Mouse (Mus musculus) lung, adult 18-20 months (tissue): ENCODE data around the gene Dlg5.

Experiments used
- DNase-seq, 2 experiments: peaks; one replicate each; pipeline ENCODE4 v3.0.0; 2022; ENCODE audit warnings: mixed read lengths in 2 of 2

Gene Dlg5

DNA sequence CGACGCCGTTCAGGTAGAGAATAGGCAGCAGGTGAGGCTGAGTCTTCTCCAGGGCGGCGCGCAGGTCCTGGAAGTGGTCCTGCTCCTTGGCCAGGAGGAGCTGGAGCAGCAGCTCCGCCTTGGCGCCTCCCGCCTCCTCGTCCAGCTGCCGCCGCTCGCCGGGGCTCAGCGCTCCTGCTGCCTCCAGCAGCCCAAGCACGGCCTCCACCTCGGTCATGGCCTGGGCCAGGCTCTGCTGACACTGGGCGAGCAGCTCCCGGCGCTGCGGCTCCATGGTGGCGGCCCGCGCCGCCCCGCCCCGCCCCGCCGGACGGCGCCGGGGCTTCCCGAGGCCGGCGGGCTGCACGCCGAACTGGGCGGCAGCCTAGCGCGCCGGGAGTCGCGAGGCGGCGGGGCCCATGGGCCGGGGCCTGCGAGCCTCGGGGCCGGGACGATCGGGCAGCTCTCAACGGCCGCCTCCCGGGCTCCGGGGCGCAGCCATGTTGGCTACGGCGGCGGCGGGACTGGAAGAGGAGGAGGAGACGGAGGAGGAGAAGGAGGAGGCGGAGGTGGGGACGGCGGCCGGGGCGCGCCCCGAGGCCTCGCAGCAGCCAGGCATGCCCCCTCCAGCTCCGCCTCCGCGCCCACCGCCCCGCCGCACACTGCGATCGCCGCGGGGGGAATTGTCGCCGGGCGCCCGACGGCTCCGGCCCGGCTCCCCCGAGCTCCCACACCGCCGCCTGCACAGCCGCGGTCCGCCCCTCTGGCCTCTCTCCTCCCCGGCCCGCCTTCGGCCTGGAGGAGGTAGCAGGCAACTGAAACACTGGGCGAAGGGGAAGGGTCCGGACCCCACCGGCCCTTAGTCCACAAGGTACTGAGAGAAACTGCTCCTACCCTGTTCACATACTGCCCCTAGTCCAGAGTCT, at the start of gene Dlg5:
Dlg5 (minus strand) TSS at position 744 of the 905 bp plus-strand sequence.
- DNase-seq: peak; percentile 58

DNA sequence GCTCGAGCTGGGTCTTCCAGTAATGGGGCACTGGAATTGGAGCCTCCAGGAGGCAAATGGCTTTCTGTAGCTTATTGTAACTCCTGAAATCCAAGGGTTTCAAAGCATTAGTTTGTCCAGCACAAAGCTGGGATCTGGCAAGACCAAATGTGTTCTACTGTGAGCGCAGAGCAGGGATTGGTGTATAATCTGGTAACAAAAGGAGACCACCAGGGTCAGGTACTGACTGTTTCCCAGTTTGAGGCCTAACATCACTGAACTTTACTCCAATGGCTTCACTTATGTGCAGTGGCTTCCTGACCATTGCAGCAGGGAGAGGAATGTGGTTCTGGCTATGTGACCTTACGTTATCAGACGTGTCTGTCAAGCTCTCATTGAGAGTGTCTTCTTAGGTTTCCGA, 47.9 kb upstream of the Dlg5 start:
- no peak for DNase-seq

DNA sequence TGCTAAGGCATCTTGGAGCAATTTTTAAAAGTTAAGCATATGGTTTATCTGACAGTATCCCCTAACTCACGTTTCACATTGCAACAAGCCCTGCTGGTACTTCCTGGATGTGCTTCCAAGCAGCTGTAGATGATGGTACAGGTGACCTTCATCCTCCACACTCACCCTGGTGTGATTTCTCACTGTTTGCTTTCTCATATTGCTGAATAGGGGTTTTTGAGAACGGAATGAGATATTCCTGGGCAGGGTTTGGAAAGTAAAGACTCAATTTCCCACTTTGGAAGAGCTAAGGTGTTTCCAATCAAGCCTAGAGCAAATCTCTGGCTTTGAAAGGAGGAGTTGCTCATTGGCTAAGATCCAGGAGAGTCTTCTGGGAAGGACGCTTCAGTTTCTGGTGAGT, 47.2 kb upstream of the Dlg5 start, which contains the start of gene E330034G19Rik:
E330034G19Rik (plus strand) TSS at position 301 of the 400 bp plus-strand sequence.
- DNase-seq: no peak

DNA sequence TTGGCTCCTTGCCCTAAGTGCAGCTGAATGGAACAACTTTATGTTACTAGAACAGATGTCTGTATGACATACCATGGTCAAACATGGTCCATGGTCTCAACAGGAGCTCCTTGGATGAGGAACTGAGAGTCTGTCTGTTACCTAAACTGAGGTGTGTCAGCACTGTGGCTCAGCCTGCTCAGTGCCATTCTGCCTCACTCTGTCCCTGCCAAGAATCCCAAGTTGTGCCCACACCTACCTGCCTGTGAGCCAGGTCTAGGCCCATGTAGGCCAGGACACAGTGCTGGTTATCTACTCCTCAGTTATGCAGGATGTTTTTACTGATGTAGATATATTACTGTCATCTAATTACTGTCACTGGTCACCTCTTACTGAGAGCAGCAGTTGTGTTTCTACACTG, 45.0 kb upstream of the Dlg5 start:
- no peak for DNase-seq

DNA sequence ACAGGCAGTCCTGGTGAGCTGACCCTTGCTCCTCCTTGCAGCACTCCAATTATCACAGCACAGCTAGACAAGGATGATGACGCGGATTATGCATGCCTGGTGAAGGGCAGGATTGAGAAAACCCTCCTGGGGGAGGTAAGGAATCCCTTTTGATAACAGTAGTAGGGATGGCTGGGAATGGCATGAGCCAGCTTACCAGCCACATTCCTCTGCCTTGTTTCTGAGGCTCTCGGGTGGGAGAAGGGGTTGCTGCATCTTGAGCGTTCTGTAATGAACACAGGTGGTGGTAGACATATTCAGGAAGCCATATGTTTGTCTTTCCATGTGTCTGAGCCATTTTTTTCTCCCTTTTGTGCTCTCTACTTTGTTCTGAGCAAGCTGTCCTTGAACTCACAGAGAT, 40.4 kb upstream of the Dlg5 start:
- DNase-seq: no peak

DNA sequence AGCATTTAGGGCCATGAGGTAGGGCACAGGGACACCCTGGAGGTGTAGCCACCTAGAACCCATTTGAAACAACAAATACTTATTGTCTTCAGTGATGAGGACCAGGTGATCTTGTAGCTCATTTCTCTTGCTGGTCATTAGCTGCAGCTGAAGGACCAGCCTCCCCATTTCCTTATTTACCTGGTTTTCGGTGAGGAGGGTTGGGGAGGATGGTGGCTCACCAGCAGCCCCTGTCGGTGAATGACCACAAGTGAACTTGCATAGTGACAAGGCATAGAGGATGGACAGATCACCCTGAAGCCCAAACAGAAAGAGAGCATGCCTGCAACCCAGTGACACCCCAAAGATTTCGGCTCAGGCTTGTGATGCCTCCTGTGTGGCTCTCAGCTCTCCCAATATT, 36.6 kb upstream of the Dlg5 start:
- DNase-seq: no peak

DNA sequence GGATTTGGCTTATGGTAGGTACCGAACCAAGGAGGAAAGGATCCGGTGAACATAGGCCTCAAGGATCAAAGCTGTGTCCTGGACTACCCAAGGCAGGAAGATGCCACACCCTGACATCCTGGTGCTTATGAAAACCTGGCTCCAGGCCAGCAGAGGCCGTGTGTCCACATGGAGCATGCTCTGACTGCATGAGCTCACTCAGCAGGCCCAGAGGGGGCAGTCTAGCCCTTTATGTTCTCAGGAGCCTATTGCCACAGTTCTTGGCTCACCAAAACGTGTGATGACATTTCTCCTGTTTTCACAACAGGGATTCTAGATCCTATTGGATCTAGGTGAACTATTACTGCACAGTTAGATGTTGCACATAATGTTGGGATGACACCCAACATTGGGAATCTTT, 35.6 kb upstream of the Dlg5 start:
- DNase-seq: no peak

DNA sequence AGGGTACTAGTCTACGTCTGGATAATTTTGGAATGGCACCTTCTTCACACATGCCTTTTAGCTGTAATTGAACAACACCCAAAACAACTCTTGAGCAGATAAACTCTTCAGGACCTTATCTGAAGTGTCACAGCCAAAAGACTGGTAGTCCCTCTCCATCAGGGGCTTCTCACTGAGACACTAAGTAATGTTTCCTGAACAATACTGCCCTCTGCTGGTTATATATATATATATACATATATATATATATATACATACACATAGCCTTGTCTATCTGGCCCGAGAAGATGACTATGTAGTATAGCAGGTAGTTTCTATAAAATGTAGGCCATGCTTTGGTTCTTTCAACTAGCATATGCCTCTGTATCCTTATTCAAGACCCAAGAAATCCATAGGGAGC, 29.8 kb upstream of the Dlg5 start:
- no peak for DNase-seq

DNA sequence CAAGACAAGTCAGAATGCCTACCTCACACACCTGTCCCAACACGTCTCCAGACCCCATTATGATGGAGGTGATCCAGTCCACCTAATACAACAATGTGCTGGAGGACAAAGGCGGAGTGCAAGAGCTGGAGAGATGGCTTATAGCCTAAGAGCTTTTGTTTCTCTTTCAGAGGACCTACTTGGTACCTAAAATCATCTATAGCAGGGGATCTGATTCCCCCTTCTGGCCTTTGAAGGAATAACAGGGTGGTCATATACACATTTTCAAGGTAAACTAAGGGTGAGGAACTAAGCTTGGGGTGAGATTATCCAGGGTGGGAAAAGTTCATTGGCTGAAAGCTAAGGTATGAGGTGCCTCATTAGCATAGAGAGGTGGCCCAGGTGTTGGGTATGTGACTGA, 27.9 kb upstream of the Dlg5 start:
- DNase-seq: peak in 1 of 2 experiments; percentile 16

DNA sequence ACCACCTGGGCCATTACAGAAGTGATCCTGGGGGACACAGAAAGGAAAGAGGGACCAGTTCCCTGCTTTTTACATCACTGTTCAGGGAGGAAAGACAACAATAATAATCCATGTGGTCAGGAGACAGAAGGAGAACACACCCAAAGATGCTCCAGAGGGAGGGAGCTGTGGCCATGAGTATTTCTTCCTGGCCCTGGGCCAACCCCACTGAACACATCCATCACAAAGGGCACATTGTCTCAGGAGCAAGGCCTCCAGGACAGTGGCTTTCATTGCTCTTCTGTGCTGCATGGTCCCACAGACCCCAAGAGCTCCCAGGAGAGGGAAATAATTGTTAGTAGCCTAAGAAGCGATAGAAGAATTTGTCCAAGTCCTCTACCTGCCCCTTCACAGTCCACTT, 23.9 kb upstream of the Dlg5 start:
- no peak for DNase-seq

DNA sequence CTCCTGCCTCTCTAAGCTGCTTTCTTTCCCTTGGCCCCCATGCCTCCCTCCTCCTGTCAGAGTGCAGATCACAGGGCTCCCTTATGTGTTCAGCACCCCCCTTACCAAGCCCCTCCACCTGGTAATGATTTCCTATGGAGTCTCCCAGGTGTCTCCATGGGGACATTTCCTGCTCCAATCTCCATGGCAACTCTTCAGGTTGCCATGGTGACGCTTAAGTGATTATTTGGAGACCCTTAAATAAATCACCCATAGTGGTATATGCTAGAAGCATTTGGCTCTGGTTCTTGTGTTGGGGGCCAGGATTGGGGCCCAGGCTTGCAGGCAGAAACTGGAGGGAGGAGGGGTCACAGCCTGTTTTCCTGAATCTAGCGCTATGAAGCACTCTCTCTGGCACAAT, 17.2 kb upstream of the Dlg5 start:
- DNase-seq: no peak

DNA sequence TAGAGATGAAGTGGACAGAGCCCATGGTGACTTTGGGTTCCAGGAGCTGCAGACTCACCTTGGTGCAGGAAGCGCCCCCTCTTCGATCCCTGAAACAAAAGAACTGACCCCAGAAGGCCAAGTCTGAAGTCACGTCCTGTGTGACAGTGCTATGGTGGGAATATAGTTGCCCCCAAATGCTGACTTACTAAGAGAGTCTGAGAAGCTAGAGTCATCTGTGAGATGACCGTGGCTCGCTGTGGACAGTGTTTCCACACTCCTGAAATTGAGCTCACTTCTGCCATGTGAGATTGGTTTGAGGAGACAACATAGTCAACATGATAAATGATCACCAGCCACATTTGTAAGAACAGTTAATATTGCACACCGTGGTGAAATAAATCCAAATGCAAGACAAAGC, 16.7 kb upstream of the Dlg5 start:
- DNase-seq: no peak

DNA sequence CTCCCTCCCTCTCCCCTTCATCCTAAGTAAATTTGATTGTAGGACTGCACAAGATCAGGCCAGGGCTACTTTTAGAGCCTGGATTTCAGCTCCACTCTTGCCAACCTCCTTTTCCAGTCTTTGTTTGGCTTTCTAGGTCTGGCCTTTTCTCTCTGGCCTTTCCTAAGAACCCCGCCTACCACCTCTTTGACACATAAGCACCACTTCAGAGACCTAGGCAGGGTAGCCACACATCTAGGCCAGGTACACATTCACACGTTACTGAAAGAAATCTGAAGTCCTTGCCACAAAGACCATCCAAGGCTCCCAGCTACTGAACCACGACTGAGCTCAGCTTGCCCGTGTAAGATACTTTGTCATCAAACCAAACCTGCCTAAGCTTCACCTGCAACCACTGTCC, 14.7 kb upstream of the Dlg5 start:
- DNase-seq: peak; percentile 53 to 65

DNA sequence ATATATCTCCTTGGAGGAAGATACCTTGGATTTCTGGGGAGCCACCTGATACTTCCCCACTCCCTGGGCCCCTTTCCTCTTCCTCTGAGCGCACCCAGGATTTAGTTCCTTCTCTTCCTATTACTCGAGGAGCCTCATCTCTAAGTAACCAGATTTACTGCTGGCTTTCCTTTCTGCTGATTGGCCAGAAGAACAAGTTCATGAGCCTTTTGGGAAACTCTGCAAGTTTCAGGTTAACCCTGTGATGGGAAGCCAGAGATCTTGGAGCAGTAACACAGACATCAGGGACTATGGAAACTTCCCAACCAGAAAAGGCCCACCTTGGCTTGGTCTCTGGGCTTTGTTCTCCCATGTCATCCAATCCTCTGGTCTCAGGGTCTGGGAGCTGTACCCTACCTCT, 10.2 kb upstream of the Dlg5 start:
- DNase-seq: no peak

DNA sequence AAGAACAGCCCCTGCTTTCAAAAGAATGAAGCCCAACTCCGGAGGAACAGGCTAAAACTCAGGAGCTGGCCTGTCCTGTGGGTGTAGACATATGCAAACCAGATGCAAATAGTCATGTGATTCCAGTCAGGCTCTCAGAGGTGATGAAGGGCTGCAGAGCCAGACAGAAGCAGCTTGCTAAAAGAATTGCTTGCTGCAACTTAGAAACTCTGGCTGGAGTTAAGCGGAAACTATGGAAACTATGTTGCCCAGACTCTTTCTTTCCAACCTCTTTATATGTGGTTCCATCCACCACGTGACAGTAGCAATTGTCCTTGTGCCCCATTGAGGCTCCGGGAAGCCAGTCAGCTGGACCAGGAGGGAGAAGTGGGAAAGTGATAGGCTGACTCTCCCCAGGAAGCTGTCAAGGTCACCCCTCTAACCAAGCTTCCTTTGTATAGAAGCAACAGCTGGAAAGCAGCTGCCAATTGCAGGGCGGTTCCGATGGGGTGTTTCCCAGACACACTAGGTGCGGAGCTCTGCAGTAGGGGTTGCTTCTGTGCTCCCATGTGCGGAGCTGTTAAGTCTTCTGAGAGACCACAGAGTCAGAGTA, 8.0 kb upstream of the Dlg5 start:
- DNase-seq: peak in 1 of 2 experiments; percentile 27

DNA sequence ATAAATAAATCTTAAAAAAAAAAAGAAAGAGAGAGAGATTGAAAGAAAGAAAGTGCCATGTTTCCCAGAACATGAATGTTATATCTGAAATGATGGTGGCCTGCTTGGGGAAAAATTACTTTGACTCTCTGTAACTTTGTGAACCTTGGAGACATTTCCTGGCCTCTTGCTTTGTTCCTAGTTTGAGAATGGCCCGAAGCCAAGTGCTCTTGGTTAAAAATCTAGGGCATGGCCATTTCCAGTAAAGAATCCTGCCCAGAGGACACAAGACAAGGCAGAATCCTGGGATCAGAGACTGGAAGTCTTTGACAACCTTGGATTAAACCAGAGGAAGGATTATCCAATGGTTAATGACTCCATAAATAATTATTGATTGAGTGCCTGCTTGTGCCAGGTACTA, 5.6 kb upstream of the Dlg5 start:
- no peak for DNase-seq

DNA sequence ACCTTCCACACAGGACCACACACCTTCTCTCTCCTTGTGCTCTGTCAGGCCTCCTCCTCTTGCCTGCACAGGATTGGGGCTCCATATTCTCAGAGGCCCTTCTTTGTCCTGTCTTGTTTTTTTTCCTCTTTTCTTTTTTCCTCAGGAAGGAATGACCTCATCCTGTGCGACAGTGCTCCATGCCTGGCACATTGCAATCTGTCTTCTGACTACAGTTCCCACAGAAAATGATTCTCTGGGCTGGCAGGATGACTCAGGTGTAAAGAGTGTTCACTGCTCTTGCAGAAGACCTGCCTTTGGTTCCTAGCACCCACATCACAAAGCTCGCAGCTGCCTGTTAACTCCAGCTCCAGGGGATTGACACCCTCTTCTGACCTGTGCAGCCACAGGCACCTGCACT, 4.2 kb upstream of the Dlg5 start:
- DNase-seq: no peak

DNA sequence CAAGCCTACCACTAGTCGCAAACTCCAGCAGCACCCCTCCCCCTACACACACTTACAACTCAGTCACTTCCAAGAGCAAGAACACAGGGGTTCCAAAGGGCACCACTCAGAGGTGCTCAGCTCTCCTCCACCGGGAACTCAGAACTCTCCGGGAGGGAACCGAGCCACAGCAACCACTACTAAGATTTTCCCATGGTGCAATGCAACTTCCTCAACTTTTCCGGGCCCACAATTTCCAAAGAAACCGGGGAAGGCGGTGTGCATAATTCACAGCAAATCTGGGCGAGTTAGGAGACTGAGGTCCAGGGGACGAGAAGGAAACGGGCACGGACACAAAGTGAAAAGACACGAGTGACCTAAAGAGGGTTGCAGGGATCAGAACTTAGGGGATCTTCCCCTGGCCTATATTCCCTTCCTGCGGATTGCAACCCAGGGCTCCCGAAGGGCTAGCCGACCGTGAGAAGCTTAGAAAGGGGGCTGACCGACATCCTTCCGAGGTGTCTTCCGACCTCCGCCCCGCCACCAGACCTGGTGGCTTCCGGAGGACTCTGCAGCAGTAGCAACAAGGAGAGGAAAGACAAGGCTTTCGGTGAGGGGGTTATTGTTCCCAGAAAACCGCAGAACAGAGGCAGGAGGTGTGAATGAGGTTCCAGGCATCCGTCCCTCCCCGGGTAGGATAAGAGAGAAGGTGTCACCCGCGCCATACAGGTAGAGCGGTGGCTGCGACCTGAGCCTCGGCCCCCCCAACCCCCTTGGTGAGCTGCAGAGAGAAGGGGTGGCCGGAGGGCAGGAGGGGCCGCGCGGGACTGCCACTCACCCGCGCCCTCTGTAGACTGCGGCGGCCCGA, 1.2 kb downstream of the Dlg5 start:
- peak; percentile 60 to 74 for DNase-seq

DNA sequence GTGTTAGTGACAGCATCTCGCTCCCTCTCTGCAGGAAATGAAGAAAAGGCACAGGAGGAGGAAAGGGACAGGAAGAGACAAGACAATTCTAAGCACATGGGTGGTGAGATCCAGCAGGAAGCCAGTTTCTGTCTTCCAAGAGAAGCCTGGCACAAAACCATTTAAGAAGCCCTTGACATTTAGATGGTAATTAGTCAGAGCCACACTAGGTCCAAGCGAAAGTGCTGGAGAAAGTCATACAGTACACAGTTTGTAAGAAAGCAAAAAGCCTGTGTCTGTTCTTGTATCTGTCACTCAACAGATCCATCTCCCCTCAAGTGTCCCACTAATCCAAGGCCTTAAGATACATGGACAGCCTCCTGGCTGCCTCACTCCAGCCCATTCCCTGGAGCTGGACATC, 3.7 kb downstream of the Dlg5 start:
- no peak for DNase-seq

DNA sequence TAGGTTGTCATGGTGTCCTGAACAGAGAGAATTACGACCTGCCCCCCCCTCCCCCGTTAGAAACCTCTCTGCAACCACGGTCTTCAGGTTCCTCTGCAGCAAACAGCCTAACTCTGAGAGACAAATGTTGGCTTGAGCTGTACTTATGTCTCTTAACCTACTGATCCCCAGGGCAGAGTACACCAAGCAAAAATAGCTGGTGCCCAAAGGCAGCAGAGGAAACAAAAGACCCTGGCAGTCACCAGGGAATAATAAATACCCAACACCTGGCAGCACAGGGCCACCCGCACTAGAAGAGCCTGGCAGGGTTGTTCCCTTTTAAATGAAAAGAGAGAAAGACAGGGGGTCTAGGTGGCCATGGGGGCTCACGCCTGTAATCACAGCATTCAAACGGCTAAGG, 4.9 kb downstream of the Dlg5 start:
- no peak for DNase-seq

DNA sequence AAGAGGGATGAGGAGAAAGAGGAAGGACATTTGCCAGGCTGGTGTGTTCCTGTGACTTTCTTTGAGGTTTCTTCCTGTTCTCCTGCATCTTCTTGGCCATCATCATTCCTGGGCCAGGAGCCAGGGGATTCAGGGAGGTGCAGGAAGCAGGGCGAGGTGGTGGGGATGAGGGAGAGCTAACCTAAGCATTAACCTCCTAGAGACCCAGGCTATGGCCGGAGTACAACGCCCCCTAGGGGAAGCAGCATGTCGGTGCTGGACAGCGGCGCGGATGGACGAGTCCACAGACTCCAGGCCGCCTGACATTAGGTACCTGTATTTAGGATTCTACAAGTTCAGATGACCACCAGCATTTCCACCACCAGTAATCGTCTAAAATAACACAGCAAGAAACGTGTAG, 6.1 kb downstream of the Dlg5 start:
- DNase-seq: no peak

DNA sequence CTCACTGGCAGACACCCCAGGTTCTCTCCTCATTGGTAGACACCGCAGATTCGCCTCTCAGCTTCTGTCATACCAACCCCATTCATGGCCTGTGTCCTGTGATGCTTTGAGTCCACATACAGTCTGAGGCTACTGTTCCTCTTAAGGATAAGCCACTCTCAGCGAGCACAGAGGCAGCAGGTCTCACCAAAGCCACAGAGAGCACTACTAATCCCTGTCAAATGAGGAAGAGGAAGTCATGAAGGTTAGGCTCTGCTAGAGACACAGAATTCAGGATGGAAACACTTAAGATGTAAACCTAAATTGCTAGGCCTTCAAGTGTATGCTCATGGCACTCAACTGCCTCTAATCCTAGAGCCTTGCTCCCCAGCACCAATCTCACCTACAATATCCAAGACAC, 9.8 kb downstream of the Dlg5 start:
- DNase-seq: no peak

DNA sequence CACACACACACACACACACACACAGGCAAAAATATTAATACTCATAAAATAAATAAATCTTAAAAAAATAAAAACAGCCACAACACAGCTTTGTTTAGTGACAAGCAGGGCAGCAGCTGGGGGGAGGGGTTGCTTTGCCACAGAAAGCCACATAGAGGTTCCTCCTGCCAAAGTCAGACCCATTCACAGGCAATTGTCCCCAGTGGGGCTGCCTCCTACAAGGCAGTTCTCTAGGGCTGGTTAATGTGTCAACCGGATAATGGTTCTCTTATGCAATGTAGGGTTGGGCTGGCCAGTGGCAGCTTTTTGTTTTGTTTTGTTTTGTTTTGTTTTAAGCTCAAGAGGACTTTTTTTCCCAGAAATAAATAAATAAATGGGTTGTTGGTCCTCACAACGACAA, 11.3 kb downstream of the Dlg5 start:
- peak; percentile 36 to 57 for DNase-seq
